Mouse (Mus musculus): ENCODE data around the gene Bcas3.

Gene Bcas3

GRCm38 (mm10) chr11:85626846-85627245 is 273.9 kb downstream of the Bcas3 start:
- peak; percentile 46 for DNase-seq

- no peak for DNase-seq
Measured at GRCm38 (mm10) chr11:85627405-85627804, 274.4 kb downstream of the Bcas3 start.

- no peak for DNase-seq
Measured at GRCm38 (mm10) chr11:85628303-85629063, 275.5 kb downstream of the Bcas3 start.

GRCm38 (mm10) chr11:85632568-85632981 is 279.6 kb downstream of the Bcas3 start:
- no peak for DNase-seq

- no peak for DNase-seq
Measured at GRCm38 (mm10) chr11:85638696-85639495, 285.9 kb downstream of the Bcas3 start.

GRCm38 (mm10) chr11:85640659-85641058 is 287.7 kb downstream of the Bcas3 start:
- no peak for DNase-seq

GRCm38 (mm10) chr11:85641486-85641885 is 288.5 kb downstream of the Bcas3 start:
- DNase-seq, result no peak

- DNase-seq, result no peak
Measured at GRCm38 (mm10) chr11:85642591-85642990, 289.6 kb downstream of the Bcas3 start.

GRCm38 (mm10) chr11:85643025-85643424 is 290.1 kb downstream of the Bcas3 start:
- DNase-seq, result no peak

GRCm38 (mm10) chr11:85643479-85644000 is 290.6 kb downstream of the Bcas3 start:
- DNase-seq, result no peak

GRCm38 (mm10) chr11:85644027-85644747 is 291.2 kb downstream of the Bcas3 start:
- DNase-seq, result no peak

- DNase-seq, result no peak
Measured at GRCm38 (mm10) chr11:85644748-85645060, 291.7 kb downstream of the Bcas3 start.

GRCm38 (mm10) chr11:85645152-85645835 is 292.3 kb downstream of the Bcas3 start:
- DNase-seq, result no peak

- DNase-seq, result no peak
Measured at GRCm38 (mm10) chr11:85648893-85649292, 295.9 kb downstream of the Bcas3 start.

GRCm38 (mm10) chr11:85649373-85649772 is 296.4 kb downstream of the Bcas3 start:
- DNase-seq, result no peak

GRCm38 (mm10) chr11:85657471-85657870 is 304.5 kb downstream of the Bcas3 start:
- DNase-seq, result no peak

- DNase-seq, result no peak
Measured at GRCm38 (mm10) chr11:85660304-85660703, 307.3 kb downstream of the Bcas3 start.

- no peak for DNase-seq
Measured at GRCm38 (mm10) chr11:85667176-85667575, 314.2 kb downstream of the Bcas3 start.

GRCm38 (mm10) chr11:85667741-85668140 is 314.8 kb downstream of the Bcas3 start:
- no peak for DNase-seq

GRCm38 (mm10) chr11:85672881-85673475 is 320.0 kb downstream of the Bcas3 start:
- peak; percentile 63 for DNase-seq

GRCm38 (mm10) chr11:85675244-85675643 is 322.3 kb downstream of the Bcas3 start:
- peak; percentile 43 for DNase-seq

- DNase-seq, result peak; percentile 37
Measured at GRCm38 (mm10) chr11:85676357-85677004, 323.5 kb downstream of the Bcas3 start.

Data from lung, postnatal 36 days (tissue).